Mouse (Mus musculus) urinary bladder, postnatal 36 days (tissue): ENCODE measurements around the gene Col4a3.
A peak's percentile ranks its signal among the peaks of the same experiment; 100 is the strongest.

ENCODE experiments used
- DNase-seq, 2 experiments: peaks; one replicate each; pipeline ENCODE4 v3.0.0; 2022; ENCODE audit warnings: low spot score in 2 of 2, mixed read lengths in 1 of 2

Col4a3 gene

DNA sequence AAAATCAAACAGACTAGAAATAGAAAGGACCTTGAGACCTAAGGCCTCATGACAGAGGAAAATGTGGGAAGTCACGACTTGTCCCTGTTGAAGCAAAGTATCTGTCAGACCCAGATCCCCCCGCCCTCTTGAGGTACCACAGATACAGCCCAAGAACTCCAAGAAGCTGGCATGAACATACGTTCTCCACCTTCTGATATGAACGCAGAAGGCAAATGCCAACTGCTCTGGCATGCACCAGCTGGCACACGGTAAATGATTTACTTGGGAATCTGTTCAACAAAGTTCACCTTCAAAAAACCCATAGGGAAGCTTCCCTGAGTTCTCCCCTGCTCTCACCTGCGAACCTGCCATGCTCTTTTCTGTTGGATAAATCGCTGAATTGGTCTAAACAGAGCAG, 19.1 kb downstream of the Col4a3 start:
- DNase-seq = no peak

DNA sequence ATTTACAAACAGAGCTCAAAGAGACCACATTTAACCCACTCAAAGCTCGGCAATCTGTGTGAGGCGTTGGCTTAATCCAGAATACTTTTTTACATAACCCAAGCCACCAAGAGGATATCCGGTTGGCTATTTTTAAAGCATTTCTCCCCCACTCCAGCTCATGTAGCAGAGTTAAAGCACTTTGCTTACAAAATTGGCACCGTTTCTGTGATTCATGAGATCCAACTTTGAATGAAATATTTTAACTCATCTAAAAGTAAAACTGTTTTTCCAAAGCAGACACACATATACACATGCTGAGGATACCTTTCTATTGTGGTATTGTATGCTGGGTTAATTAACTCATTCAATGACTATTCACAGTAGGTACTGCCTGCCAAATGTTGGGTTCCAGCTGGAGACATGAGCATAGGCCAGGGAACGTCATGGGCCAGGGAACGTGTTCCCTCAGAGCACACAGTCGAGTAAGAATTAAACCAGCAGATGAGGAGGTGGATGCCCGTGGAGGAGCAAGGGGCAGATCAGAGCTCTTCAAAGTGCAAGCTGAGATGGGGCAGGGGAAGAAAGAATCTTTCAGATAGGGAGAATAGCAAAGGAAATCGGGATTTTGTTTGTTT, 22.0 kb downstream of the Col4a3 start:
- DNase-seq = no peak

DNA sequence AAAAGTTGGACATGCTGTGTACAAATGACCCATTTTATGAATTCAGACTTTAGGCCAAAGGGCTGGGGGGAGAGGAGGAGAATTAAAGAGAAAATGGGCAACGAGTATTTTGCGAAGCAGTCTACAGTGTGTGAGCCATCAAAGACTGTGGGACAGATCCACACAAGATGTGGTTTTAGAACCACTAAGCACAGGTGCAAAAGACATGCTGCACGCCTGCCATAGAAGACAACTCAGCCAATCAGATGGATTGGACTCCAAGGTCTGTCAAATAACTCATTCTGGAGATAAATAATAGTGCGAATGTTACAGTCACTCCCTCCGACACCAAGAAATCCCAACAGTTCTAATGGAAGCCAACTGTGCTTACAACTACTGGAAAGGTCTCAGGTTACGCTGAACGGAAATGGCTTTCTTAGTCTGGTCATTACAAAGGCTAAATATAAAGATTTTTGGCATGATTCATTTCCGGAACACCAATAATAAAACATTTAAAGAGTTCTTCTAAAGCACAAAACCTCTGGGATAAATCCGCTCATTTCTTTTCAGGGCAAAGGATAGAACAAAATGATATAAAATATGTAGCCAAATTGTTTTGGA, 25.4 kb downstream of the Col4a3 start:
- no peak for DNase-seq

DNA sequence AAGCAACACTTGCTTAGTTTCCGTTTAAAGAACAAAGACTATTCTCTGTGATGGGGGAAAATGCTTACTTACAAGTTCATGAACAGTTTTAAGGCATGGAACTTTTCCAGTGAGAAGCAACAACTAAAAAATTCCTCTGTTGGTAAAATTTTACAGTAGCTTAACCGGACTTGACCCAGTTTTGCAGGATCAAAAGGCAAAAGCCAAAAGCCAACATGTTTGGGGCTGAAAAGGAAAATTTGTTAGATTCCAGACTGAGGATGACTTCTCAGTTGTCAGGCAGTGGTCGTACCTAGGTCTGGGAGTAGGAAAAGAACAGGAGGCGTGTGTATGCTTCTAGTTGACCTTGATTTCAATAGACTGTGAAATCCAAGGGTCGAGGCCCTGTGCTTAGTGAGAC, 31.3 kb downstream of the Col4a3 start:
- DNase-seq = no peak

DNA sequence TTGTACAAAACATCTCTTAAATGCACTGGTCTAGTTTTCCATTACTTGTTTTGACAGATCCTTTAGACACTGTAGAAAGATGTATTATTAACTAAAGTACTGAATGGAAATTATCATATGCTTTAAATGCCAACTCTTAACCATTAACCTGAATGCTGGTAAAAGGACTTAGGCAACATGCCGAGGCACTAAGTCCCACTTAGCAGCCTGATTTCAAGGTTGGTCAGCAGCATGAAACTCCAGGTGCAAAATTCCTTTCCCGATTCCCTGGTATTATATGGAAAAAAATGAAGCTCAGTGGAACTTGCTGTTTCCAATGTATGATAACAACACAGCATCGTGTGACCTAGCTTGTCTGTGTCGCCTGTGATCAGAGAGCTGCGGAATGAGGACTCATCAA, 31.9 kb downstream of the Col4a3 start:
- no peak for DNase-seq

DNA sequence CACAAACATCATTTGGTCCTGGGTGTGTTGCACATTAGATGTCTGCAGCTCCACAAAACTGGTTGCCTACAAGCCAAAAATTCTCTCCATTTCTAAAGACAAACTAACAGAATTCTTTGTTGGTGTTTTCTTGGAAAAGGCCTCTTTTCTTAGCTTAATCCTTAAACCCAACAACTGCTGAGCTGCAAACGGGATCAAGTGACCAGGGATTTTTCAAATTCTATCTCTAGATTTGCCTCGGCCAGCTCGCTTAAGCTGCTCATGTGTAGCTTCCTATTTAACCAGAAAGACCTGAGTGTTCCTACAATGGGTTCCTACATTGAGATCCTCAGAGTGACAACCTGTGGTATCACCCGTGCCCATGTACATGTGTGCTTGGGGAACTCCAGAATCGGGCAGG, 33.3 kb downstream of the Col4a3 start:
- DNase-seq = no peak

DNA sequence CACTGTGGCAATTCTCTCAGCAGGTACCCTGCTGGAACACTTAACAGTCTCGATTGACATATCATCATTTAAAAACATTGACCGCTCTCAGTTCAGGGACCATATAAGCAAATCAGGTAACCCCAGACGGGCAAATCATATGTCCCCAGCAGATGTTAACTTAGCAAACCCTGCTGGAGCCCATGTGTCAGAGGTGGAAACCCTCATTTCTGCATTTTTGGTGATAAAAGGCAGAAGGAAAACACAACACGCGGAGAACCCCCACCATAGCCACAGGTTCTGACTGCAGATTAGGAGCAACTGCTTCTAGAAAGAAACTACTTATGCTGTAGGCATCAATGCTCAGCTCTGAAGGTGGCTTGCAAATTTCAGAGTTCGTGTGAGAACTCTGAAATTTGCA, 38.2 kb downstream of the Col4a3 start:
- DNase-seq = no peak

DNA sequence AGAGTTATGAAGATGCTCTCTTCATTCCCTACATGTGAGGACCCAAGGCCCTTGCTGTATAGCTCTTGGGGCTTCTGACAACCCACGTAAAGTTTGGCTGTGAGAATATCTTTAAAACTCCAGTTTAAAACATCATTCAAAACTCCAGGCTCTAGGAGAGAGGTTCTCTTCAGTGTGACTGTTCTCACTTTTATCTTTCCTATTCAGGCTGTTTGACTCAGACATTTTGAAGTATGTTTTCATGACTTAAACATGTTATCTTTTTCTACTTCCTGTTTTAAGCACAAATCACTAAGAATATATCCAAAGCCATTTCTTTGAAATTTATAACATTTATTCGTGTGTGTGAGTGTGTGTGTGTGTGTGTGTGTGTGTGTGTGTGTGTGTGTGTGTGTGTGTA, 38.8 kb downstream of the Col4a3 start:
- DNase-seq = no peak

DNA sequence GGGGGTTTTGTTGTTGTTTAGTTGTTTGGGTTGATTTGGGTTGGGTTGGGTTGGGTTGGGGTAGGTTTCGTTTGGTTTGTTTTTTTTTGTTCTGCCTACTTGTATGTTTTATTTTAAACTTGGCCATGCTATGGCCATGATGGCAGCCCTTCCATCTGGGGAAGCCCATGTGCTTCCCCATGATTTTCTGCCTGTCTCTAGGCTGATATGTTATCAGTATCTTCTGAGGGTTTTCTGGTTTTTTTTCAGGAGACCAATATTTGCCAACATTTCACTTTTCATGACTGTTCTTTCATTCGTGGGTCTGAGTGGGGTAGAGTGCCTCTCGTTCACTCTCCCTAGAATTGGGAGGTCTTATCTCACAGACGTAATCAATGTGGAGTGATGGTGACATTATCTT, 40.9 kb downstream of the Col4a3 start:
- DNase-seq = no peak

DNA sequence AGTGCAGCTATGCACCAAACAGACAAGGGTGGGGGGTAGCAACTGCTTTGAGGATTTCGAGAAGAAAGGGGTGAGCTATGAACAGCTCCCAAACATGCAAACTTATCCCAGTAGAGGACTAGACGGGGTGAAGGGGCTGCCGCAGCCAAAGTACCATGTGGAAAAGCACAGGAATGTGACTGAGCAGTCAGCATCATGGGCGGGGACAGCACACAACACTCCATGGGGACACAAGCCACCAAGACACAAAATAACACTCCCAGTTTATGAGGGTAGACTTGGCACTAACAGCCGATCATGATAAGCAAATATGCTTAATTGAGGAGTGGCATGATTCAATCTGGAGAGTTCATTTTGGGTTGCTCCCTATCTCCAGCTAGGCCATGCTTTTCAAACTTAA, 42.8 kb downstream of the Col4a3 start:
- no peak for DNase-seq

DNA sequence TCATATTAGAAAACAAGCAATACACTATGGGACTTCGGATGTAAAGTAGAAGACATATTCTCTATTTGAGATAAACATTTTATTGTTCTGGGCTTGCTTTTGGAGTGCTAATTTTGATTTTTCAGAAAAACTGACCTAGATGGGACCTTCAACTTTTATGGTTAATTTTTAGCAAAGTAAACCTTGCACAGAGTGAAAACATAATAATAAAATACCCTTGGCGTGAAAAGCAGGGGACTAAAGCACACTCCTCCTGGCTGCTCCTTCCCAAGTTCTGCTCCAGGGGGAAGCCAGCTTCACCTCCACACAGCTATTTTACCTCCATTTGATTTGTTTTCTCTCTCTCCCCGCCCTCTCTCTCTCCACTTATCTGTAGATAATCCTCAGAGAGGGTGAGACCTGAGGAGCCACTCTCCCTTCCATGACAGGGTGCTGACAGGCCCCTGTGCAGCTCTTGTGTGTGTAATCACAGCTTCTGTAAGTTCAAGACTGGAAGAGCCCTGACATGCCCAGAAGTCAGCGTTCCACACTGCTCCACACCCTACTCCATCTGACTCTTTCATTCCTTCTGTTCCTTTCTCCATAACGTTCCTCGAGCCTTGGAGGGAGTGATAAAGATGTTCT, 44.6 kb downstream of the Col4a3 start:
- DNase-seq = no peak

DNA sequence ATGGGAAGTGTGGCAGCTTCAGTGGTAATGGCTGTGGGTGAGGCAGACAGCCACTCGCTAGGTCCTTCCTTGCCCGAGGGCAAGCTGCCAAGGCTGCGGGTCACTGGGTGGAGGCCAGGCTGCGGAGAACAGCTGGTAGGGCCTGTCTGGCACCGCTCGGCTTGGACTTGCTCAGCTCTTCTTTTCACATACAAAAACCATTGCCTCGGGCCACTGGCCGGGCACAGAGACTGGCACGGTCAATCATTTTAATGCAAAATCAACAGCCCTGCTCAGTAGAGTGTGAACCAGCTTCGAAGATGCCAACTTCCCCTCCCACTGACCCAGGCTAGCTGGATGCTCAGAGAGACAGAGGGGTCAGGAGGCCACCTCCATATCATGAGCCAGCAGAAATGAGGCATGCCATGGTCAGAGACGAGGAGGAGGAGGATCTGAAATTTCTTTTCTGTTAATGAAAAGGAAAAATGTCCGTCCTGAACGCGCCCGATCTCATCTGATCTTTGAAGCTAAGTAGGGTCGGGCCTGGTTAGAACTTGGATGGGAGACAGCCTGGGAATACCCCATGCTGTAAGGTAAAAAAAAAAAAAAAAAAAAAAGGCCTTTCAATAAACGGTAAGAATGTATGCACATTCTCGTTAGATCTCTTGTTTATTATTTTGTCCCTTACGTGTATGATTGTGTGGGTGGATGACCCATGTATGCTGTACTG, 48.0 kb downstream of the Col4a3 start:
- DNase-seq = peak in 1 of 2 experiments; percentile 32

DNA sequence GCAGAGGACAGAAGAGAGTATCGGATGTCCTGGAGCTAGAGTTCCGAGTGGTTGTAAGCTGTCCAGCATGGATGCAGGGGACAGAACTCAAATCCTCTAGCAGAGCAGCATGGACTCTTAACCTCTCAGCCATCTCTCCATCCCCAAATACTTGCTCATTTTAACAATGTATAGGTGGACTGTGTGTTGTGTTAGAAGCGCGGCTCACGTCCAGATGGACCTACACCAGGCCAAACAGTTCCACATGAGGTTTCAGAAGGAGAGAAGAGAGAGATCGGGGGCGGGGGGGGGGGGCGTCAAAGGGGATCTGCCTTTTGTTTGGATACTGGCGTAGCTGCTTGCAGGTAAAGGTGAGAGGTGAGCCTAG, 48.5 kb downstream of the Col4a3 start:
- no peak for DNase-seq

DNA sequence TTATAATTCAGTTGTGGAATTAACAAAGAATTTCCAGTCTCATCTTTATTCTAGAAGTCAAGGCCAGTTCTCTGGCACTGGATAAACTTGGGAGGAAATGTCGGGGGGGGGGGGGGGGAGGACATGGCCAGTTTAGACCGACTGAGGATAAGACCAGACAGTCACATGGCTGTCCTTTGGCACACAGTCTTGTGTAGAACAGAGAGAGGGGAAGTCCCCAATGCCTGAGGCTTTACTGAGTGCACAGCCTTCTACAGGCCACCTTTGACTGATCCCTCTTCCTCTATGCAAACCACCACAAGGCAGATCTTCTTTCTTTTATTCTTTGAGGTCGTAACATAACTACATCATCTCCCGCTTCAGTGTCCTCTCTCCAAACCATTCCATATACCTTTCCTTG, 49.6 kb downstream of the Col4a3 start:
- DNase-seq = no peak

DNA sequence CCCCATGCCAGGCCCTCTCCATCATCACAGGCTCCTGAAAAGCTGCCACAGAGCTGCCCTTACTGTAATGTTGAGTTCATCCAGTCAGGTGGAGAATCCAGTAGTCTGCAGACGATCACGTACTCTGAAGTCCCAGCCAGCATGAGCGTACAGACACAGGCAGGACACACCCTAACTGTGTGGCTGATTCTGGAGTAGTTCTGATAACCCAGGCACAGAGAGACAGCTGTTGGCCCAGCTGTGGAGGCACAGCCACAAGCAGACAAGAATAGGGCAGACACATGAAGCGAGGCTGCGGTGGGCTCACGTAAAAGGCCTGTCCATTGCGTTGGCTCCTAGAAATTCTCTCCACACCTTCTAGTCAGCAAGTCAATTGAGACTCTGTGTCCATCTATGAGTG, 50.7 kb downstream of the Col4a3 start:
- no peak for DNase-seq

DNA sequence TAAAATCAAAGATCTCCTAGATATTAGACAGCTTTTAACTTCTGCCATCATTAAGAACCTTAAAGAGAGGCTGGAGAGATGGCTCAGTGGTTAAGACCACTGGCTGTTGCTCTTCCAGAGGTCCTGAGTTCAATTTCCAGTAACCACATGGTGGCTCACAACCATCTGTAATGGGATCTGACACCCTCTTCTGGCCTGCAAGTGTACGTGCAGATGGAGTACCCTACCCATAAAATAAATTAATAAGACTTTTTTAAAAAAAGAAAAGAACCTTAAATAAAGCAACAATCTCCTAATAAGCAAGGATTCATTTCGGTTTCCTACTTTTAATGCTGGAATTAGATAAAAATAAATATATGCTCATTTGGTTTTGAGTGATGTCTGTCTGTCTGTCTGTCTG, 51.7 kb downstream of the Col4a3 start:
- no peak for DNase-seq

DNA sequence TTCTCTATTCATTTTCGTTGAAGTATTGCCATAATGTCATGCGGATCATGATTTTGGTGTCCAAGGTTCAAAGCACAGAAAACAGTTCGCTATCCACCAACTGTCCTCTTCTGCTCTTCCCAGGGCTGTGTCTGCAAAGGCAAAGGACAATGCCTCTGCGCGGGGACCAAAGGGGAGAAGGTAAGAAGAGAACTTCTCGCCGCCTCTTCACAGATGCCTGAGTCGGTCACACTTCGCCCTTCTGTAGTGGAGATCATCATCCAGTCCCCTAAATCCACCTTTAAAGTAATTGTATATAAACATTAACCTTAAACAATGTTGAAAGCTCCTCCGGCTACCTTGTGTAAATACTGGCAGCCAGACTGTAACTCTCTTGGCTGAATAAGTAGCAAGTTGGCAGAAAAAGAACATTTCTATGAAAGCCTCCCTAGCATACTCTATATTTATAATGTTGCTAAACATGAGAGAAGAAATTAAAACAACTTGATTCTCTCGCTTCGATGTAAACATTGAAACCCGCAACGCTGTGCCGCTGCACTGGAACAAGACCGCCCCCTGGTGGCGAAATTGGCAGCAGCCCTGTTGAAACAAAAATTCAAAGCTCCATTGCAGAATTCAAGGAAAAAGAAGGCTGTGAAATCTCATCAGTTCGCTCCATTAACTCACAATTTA, 54.7 kb downstream of the Col4a3 start:
- DNase-seq = peak; percentile 60 to 66

DNA sequence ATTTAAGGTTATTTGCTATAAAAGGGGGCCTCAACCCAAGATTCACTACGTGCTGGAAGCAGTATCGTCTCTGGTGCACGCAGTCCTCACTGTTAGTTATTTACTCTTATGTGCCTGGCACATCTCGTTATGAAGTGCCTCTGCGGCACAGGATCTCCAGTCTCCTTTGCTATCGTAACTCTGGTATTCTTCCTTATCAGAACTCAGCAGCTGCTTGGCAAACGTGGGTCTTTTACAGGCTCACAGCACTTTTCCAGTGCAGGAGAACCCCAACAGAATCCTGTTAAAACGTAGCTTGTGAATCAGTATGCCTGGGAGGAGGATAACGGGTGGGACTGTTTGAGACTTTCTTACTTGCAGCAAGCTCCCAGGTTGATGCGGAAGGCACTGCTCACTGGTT, 61.3 kb downstream of the Col4a3 start:
- no peak for DNase-seq

DNA sequence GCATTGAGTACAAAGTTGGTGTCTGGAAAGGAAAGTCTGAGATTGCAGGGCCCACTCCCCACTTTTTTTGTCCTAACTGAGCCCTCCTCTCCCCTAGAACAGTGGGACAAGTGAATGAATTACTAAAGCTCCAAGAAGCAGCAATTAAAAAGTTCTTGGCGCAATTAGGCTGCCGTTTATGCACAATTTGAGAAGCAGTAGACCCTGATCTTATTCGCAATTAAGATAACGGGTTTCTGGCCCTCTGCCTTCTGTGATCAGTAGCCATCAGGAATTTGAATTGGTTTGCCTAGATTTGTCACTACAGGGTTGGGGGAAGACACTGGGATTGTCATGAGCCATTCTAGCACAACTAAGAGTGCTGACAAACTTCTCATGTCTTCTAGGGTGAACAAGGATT, 64.1 kb downstream of the Col4a3 start:
- DNase-seq = no peak

DNA sequence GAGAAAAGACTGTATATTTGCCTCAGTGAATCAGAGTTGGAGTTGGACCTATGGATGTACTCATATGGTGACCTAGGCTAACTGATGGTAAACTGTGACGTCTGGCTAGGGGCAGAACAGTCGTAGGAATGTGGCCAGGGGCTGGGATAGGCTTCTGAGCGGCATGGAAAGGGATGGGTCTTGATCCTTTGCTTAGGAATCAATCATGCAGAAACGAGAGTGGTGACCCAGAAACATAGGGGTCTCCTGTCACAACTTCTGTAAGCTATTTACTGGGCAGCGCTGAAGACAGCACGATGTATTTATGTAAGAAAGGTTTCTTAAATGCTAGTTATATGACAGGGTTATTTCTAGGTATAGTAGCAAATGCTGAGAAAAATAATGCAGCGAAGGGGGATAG, 67.3 kb downstream of the Col4a3 start:
- no peak for DNase-seq

DNA sequence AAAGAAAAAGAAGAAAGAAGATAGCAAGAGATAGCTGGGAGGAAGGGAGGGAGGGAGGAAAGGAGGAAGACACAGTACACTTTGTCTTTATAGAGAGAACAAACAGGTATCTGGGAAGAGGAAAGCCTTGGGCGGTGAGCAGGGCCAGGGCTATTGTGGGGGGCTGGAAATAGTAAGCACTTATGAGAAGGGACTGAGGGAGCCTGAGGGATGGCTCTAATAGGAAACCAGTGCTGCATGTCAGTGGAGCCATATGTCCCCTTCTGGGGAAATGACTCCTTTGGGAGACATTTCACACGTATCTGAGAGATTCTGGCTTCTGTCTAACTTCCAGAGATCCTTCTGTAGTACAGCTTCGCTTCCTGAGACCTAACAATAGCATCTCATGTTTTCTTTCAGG, 69.7 kb downstream of the Col4a3 start:
- DNase-seq = no peak

DNA sequence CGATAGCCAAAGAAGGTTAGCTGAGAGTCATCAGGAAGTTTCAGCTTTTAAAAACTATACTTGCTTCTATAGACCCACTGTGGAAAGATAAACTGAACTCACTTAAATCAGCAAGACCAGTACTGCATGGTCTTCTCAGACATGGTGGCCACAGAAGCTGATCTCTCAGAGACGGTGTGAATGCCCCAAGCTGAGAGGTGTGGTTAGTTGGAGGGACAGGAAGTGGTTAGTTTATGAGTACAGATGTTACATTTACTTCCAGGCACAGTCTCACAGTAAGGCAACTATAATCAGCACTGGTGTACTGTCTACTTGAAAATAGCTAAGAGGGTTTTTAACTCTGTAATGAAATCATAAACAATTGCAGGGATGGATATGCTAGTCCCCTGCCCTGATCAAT, 75.5 kb downstream of the Col4a3 start:
- DNase-seq = no peak

DNA sequence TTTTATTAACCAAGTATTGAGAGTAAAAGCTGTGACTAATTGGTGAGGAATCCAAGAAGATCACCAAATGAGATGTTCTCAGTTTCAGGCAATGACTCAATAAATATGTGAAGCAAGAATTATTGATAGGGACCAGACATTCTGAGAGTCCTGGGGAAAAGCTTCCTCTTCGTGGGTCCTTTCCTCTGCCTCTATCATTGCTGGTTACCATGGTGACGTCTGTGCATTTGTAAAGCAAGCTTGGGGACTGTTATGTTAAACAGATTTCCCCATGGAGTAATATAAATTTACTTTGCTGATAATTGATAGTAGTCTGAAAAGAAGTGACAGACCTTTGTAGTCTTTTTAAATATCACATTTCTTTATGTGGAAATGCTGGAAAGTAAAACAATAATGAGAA, 76.8 kb downstream of the Col4a3 start:
- DNase-seq = no peak
